Mouse (Mus musculus): ENCODE measurements at regions not wholly inside any gene's neighbourhood (a gene's known extent, or its start where the extent isn't known, plus 50 kb on each side); places are given as distances from the start of the nearest gene placed in this dataset.

DNA sequence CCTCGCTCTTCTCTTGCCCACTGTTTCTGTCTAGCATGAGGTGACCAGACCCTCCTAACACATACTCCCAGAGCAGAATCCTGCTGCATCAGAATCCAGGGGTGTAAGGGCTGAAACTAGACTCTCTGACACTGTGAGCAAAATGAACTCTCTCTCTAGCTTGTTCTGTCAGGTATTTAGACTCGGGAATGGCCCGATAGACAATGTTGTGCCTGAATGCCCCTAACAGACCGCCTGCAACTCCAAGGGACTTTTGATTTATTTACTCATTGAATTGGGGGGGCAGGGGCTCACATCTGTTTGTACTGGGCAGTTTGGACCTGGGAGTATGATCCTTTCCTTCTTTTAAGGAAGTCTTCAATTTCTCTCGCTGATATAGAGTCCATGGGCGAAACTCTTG lies 469.3 kb upstream of the Trpc7 start:
- no peak for DNase-seq (ENCODE audit: low read depth)

- no peak for DNase-seq (ENCODE audit: low read depth)
Measured at GRCm38 (mm10) chr13:57364396-57364795, 468.6 kb upstream of the Trpc7 start.

- DNase-seq (ENCODE audit: low read depth): no peak
Measured at GRCm38 (mm10) chr13:57362563-57362962, 466.8 kb upstream of the Trpc7 start.

- DNase-seq (ENCODE audit: low read depth): no peak
Measured at GRCm38 (mm10) chr13:57361286-57361685, 465.5 kb upstream of the Trpc7 start.

DNA sequence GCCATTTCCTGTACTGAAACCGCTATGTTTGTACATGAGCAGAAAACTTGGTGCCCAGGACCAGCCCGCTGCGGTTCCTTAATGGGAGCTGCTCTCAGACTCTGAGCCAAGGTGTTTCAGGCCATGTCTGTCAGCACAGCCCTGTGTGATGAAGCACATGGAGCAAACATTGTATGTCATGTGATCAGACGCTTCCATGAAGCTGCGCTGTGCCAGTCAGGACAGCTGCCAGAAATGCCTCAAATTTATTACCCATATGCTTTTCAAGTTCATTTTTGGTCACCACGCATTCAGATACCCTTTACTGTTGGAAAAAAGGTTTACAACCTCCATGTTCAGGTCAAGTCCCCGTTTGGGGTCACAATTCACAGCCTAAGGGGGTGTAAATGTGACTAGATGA lies 458.8 kb upstream of the Trpc7 start:
- no peak for DNase-seq (ENCODE audit: low read depth)

- DNase-seq (ENCODE audit: low read depth): no peak
Measured at GRCm38 (mm10) chr13:57353976-57354375, 458.2 kb upstream of the Trpc7 start.

GRCm38 (mm10) chr13:57350828-57351227 lies 455.0 kb upstream of the Trpc7 start:
- DNase-seq (ENCODE audit: low read depth): no peak

GRCm38 (mm10) chr13:57338676-57339075 lies 442.9 kb upstream of the Trpc7 start:
- DNase-seq (ENCODE audit: low read depth): no peak

GRCm38 (mm10) chr13:57336596-57336995 lies 440.8 kb upstream of the Trpc7 start:
- no peak for DNase-seq (ENCODE audit: low read depth)

- DNase-seq (ENCODE audit: low read depth): no peak
Measured at GRCm38 (mm10) chr13:57332976-57333375, 437.2 kb upstream of the Trpc7 start.

DNA sequence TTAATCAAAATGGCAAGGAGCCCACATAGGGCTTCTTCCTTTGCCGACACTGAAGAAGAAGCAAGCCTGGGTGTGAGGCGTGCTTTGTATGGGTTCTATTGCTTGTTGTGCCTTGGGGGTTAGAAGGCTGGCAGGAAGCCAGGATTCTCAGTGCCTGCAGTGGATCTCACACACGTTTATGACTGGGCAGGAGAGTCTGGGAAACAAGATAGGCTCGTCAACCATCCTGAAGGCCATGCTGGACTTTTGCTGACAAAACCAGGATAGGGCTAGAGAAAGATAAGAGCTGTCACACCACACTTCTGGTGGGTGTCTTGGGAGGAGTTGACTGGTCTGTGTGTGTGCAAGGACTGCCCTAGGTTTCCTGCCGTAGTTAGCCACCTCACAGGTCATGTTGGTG lies 436.1 kb upstream of the Trpc7 start:
- no peak for DNase-seq (ENCODE audit: low read depth)

GRCm38 (mm10) chr13:57325306-57325925 lies 429.6 kb upstream of the Trpc7 start:
- no peak for DNase-seq (ENCODE audit: low read depth)

DNA sequence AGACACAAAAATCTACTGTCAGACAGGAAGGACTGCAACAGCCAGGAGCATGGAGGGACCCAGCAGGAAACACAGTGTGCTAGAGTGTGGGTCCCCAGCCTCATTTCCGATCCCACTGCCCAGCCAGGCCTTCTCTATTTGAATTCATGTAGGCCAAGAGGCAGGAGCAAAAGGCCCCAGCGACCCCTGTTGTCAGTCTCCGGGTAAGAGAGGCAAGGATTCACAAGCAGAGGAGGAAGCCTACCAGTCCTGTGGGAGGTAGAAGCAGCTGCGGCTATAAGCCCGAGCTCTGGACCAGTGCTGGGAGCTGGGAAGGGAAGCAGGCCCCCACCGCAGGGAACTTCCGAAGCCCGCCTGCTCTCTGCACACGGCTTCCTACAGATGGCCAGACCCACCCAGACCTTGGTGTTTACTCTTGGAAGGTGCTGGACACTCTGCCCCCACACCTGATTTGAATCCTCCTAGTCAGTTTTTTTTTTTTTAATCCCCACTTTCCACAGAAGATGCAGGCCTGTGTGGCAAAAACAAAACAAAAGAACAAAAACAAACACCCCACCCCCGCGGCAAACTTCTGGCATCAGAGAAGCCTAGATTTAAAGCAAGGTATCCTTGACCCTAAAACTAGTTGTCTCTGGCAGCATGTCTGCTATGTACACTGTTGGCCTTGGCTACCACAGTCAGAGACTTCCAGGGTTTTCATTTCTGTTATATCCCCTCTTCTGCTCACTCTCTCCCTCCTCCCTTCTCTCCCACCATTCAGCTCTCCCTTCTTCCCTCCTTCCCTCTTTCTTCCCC lies 420.6 kb upstream of the Trpc7 start:
- DNase-seq (ENCODE audit: low read depth): no peak

DNA sequence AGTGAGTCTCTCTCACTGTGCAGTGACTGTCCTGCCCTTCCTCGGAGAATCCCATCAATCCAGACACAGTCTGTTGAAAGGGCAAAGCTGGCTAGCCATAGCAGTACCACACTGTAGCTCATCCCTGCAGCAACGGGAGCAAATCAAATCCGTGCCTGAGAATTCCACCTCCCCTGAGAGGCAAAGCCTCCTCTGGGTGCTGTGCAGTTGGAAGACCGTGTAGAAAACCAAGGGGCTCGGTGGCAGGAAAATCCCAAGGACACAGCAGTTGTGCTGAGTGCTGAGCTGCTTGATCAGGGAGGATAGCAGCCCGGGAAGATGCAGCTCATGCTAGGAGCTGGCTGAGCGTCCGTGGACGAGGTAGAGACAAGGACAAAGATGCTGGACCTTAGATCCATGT lies 418.7 kb upstream of the Trpc7 start:
- DNase-seq (ENCODE audit: low read depth): no peak

- DNase-seq (ENCODE audit: low read depth): no peak
Measured at GRCm38 (mm10) chr13:57313731-57314130, 417.9 kb upstream of the Trpc7 start.

GRCm38 (mm10) chr13:57311235-57311634 lies 415.4 kb upstream of the Trpc7 start:
- DNase-seq (ENCODE audit: low read depth): no peak

GRCm38 (mm10) chr13:57309618-57310017 lies 413.8 kb upstream of the Trpc7 start:
- DNase-seq (ENCODE audit: low read depth): no peak

- DNase-seq (ENCODE audit: low read depth): no peak
Measured at GRCm38 (mm10) chr13:57307971-57308903, 412.4 kb upstream of the Trpc7 start.

DNA sequence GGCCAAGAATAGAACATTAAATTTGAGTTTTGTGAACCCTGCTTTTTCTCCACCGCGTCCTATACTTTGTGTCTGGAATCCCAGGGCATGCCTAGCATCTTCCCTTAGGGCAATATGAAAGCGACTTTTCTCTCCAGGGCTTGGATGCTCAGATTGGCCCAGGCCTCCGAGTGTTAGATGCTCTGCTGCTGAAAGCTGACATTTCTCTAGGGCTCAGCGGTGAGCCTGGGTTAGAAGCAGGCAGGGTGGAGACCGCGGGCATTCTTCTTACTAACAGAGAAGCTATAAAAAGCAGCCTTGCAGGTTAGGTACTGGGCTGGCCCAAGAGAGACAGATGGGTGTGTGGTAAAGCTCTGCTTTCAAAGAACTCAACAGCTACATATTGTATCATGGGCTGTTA lies 409.8 kb upstream of the Trpc7 start:
- DNase-seq (ENCODE audit: low read depth): no peak

DNA sequence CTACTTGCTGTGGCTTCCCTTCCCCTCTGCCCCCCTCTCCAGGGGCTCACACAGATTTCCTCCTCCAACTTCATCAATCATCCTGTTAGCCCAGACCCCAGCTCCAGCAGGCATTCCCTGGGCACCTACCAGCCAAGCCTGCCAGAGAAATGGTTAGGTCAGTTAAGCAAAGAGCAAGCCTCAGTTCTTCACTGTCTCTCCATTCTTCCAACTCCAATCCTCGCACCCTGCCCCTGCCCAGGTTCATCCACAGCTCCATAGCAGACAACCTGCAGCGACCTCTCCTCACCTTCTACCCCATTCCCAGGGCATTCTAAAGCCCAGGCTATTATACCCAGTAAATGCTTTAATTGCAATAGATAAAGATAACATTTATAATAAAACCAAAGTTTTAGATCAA lies 408.0 kb upstream of the Trpc7 start:
- no peak for DNase-seq (ENCODE audit: low read depth)

GRCm38 (mm10) chr13:57291737-57292490 lies 396.1 kb upstream of the Trpc7 start:
- no peak for DNase-seq (ENCODE audit: low read depth)

- no peak for DNase-seq (ENCODE audit: low read depth)
Measured at GRCm38 (mm10) chr13:57286168-57286567, 390.4 kb upstream of the Trpc7 start.
